Mouse (Mus musculus) heart, adult 2 months (tissue): ENCODE data around the gene Ttc4. TPM values are rescaled to one million over a fixed set of nuclear protein-coding genes. Genes with fewer than 3 reads are reported as not detected.

Source experiments
- DNase-seq, 2 experiments: peaks; one replicate each; pipeline ENCODE4 v3.0.0; 2021
- H3K27ac ChIP-seq: fragments of 200-600 bp; 2 replicates; pipeline ENCODE4 v1.8.1; 2022
- H3K27me3 ChIP-seq: fragments of 200-500 bp; 2 replicates; pipeline ENCODE4 v1.6.1; 2012; ENCODE audit warnings: mild to moderate bottlenecking, low read length, inconsistent platforms, mixed read lengths; ENCODE audit not compliant: control insufficient read depth, insufficient read depth
- H3K36me3 ChIP-seq: fragments of 200-500 bp; 2 replicates; pipeline ENCODE4 v1.6.1; 2012; ENCODE audit warnings: low read length, inconsistent platforms; ENCODE audit not compliant: control insufficient read depth, insufficient read depth
- H3K4me1 ChIP-seq: fragments of 200-500 bp; 2 replicates; pipeline ENCODE4 v1.6.1; 2011; ENCODE audit warnings: low read length; ENCODE audit not compliant: control insufficient read depth, insufficient read depth
- H3K4me3 ChIP-seq: fragments of 200-600 bp; 2 replicates; pipeline ENCODE4 v1.8.1; 2022
- H3K79me2 ChIP-seq: fragments of 200-500 bp; replicated peaks from 2 replicates; pipeline ENCODE4 v1.6.1; 2012; ENCODE audit warnings: mild to moderate bottlenecking, inconsistent platforms, low read length, moderate library complexity, mixed read lengths; ENCODE audit not compliant: control insufficient read depth, insufficient read depth
- H3K9ac ChIP-seq: fragments of 200-500 bp; 2 replicates; pipeline ENCODE4 v1.6.1; 2012; ENCODE audit warnings: low read depth, mild to moderate bottlenecking, control low read depth, inconsistent platforms, low read length, mixed read lengths
- CTCF ChIP-seq: fragments of 200-600 bp; IDR thresholded peaks from 2 replicates; pipeline ENCODE4 v1.8.1; 2022; ENCODE audit warnings: antibody characterized with exemption, mild to moderate bottlenecking, moderate library complexity
- EP300 ChIP-seq: fragments of 200-500 bp; IDR thresholded peaks from 2 replicates; pipeline ENCODE4 v1.6.1; 2011; ENCODE audit warnings: low read depth, low read length, control low read depth; ENCODE audit not compliant: insufficient read depth
- POLR2A ChIP-seq: fragments of 200-500 bp; IDR thresholded peaks from 2 replicates; pipeline ENCODE4 v1.6.1; 2011; ENCODE audit warnings: mild to moderate bottlenecking, low read depth, low read length, control low read depth; ENCODE audit not compliant: insufficient read depth
- WGBS: fragments of 180-500 bp; shearing (Covaris S2); methylation state at CpG from one replicate; pipeline ENCODE4 v1.1.7; 2018; 5-methylcytosine and 5-hydroxymethylcytosine counted together
- intact Hi-C: fragments of 180-260 bp; cut with DNase I; formaldehyde crosslinking; loops from one replicate; pipeline ENCODE4 v1.15.1; 2025
- polyA plus RNA-seq: library from polyadenylated mRNA; depleted of rRNA; stranded (reverse); fragments of >200 nt; gene quantifications from 2 replicates; pipeline ENCODE4 v1.2.3, GENCODE M21; 2012
- total RNA-seq, 2 experiments: library from RNA; stranded (reverse); gene quantifications; 2 replicates each; pipeline ENCODE4 v1.2.3; 2021

Gene Ttc4
- total and polyA plus RNA-seq, 3 experiments = 16.9 to 28.7 (median 18.5) TPM

GRCm38 (mm10) chr4:106647137-106647536 lies 31.6 kb downstream of the Ttc4 start:
- Histone ChIP-seq H3K27ac (no peak overlapping the region; the same call in 1 of the 2 replicates), H3K27me3 (no peaks in the 10 kb centered on the region), H3K4me3 (no peak overlapping the region), H3K9ac (no peak overlapping the region), H3K4me1 (peaks cover 3% of the 10 kb centered on the region), H3K79me2 (no peaks in the 10 kb centered on the region), H3K36me3 (no peaks in the 10 kb centered on the region)
- DNase-seq = no peak
- no peak for TF ChIP-seq EP300
- TF ChIP-seq POLR2A = no peak
- no peak for TF ChIP-seq CTCF
- 67% methylated on average over 6 of the region's 6 CpGs for WGBS
- intact Hi-C loops = no loop called here

- intact Hi-C loops = no loop called here
- Histone ChIP-seq H3K4me3 (no peak overlapping the region), H3K27me3 (no peaks in the 10 kb centered on the region), H3K9ac (no peak overlapping the region), H3K27ac (peak overlapping the region; percentile 57), H3K36me3 (no peaks in the 10 kb centered on the region), H3K79me2 (no peaks in the 10 kb centered on the region), H3K4me1 (peaks cover 1% of the 10 kb centered on the region)
- DNase-seq = no peak
- WGBS = 55% methylated on average over 5 of the region's 5 CpGs
- TF ChIP-seq POLR2A (no peak), EP300 (no peak), CTCF (no peak)
These were observed 32.9 kb downstream of the Ttc4 start for GRCm38 (mm10) chr4:106645797-106646196.

- Histone ChIP-seq H3K9ac (no peak overlapping the region), H3K4me1 (peaks cover 1% of the 10 kb centered on the region), H3K4me3 (no peak overlapping the region), H3K36me3 (no peaks in the 10 kb centered on the region), H3K27ac (no peak overlapping the region; the same call in 1 of the 2 replicates), H3K79me2 (no peaks in the 10 kb centered on the region), H3K27me3 (no peaks in the 10 kb centered on the region)
- no peak for TF ChIP-seq EP300
- no peak for TF ChIP-seq CTCF
- no peak for TF ChIP-seq POLR2A
- no peak for DNase-seq
- intact Hi-C loops = no loop called here
- 67% methylated on average over 6 of the region's 6 CpGs for WGBS
These were observed 34.5 kb downstream of the Ttc4 start for GRCm38 (mm10) chr4:106644218-106644610.

- TF ChIP-seq EP300 (no peak), POLR2A (no peak), CTCF (no peak)
- Histone ChIP-seq H3K36me3 (no peaks in the 10 kb centered on the region), H3K9ac (no peak overlapping the region), H3K27me3 (no peaks in the 10 kb centered on the region), H3K79me2 (no peaks in the 10 kb centered on the region), H3K27ac (no peak overlapping the region), H3K4me1 (peaks cover 1% of the 10 kb centered on the region), H3K4me3 (no peak overlapping the region)
- WGBS = 18% methylated on average over 8 of the region's 8 CpGs
- intact Hi-C loops = no loop called here
- DNase-seq = no peak
These were observed 35.1 kb downstream of the Ttc4 start for GRCm38 (mm10) chr4:106643483-106644217.

GRCm38 (mm10) chr4:106634086-106634479 lies 44.7 kb downstream of the Ttc4 start:
- H3K27me3 ChIP-seq = no peaks in the 10 kb centered on the region
- no peaks in the 10 kb centered on the region for H3K79me2 ChIP-seq
- H3K9ac ChIP-seq = no peak overlapping the region
- WGBS = 41% methylated on average over 9 of the region's 9 CpGs
- intact Hi-C loops = loop anchor here (5.0 kb wide), 1 partner anchor 528 kb away; no protein-coding TSS in a partner anchor
- H3K27ac ChIP-seq = no peak overlapping the region
- DNase-seq = no peak
- no peaks in the 10 kb centered on the region for H3K36me3 ChIP-seq
- TF ChIP-seq CTCF (no peak), POLR2A (no peak), EP300 (no peak)
- H3K4me1 ChIP-seq = no peaks in the 10 kb centered on the region
- H3K4me3 ChIP-seq = no peak overlapping the region
